Mouse (Mus musculus): ENCODE measurements around the gene Ttc29.

GRCm38 (mm10) chr8:78438121-78438520, 225.0 kb downstream of the Ttc29 start:
- TF ChIP-seq POLR2A (IDR thresholded peaks at IDR 0.05; ENCODE audit: control insufficient read depth, extremely low read depth, insufficient read depth, low read length, poor library complexity) (no peak), CTCF (IDR thresholded peaks at IDR 0.05; ENCODE audit: borderline replicate concordance, control insufficient read depth, extremely low read depth, insufficient read depth, low read length, poor library complexity) (no peak)

All from thymus, adult 2 months (tissue).